Mouse (Mus musculus): Measurements from ENCODE around the gene Lin54. TPM values are rescaled to one million over a fixed set of nuclear protein-coding genes. Genes with fewer than 3 reads are reported as not detected.
A peak's percentile ranks its signal among the peaks of the same experiment; 100 is the strongest.

Gene Lin54
- total RNA-seq, 2 experiments from 2014 or later, result 36.7 to 42.2 TPM

GRCm38 (mm10) chr5:100424252-100424651 lies 76.2 kb downstream of the Lin54 start:
- ATAC-seq (ENCODE audit: poor library complexity, severe bottlenecking), result no peak

- ATAC-seq (ENCODE audit: poor library complexity, severe bottlenecking), result no peak
These were observed 76.8 kb downstream of the Lin54 start for GRCm38 (mm10) chr5:100423626-100424025.

GRCm38 (mm10) chr5:100418861-100419260 lies 81.6 kb downstream of the Lin54 start:
- ATAC-seq (ENCODE audit: poor library complexity, severe bottlenecking), result no peak

- ATAC-seq (ENCODE audit: poor library complexity, severe bottlenecking), result no peak
These were observed 82.4 kb downstream of the Lin54 start for GRCm38 (mm10) chr5:100418077-100418476.

- peak; percentile 96 for ATAC-seq (ENCODE audit: poor library complexity, severe bottlenecking)
These were observed 84.5 kb downstream of the Lin54 start, which contains the start of gene Sec31a for GRCm38 (mm10) chr5:100415761-100416590. Gene Sec31a (minus strand): TSS chr5:100416234.

- no peak for ATAC-seq (ENCODE audit: poor library complexity, severe bottlenecking)
These were observed 85.8 kb downstream of the Lin54 start for GRCm38 (mm10) chr5:100414474-100415196.

- no peak for ATAC-seq (ENCODE audit: poor library complexity, severe bottlenecking)
These were observed 87.6 kb downstream of the Lin54 start for GRCm38 (mm10) chr5:100412886-100413285.

- ATAC-seq (ENCODE audit: poor library complexity, severe bottlenecking), result no peak
These were observed 90.2 kb downstream of the Lin54 start for GRCm38 (mm10) chr5:100410281-100410680.

GRCm38 (mm10) chr5:100408485-100408884 lies 92.0 kb downstream of the Lin54 start:
- no peak for ATAC-seq (ENCODE audit: poor library complexity, severe bottlenecking)

- ATAC-seq (ENCODE audit: poor library complexity, severe bottlenecking), result no peak
These were observed 103.7 kb downstream of the Lin54 start for GRCm38 (mm10) chr5:100396753-100397152.

- ATAC-seq (ENCODE audit: poor library complexity, severe bottlenecking), result no peak
These were observed 106.8 kb downstream of the Lin54 start for GRCm38 (mm10) chr5:100393681-100394080.

- ATAC-seq (ENCODE audit: poor library complexity, severe bottlenecking), result no peak
These were observed 107.9 kb downstream of the Lin54 start for GRCm38 (mm10) chr5:100392436-100392955.

Other genes with a start within 250 kb of the Lin54 start
- gene Sec31a, start 84.4 kb downstream of the Lin54 start, total RNA-seq (2015), result 99.2 and 106 TPM in 2 replicates
- 101 and 106 TPM in 2 replicates for gene Sec31a, start 84.4 kb downstream of the Lin54 start, total RNA-seq (2017)
- gene Cops4, start 17.7 kb upstream of the Lin54 start, total RNA-seq (2015), result 45.6 and 56.6 TPM in 2 replicates
- 81.4 and 81.5 TPM in 2 replicates for gene Cops4, start 17.7 kb upstream of the Lin54 start, total RNA-seq (2017)
- gene Plac8, start 71.6 kb upstream of the Lin54 start, total RNA-seq (2015), result 1,942 and 2,045 TPM in 2 replicates
- gene Plac8, start 71.6 kb upstream of the Lin54 start, total RNA-seq (2017), result 1,369 and 1,731 TPM in 2 replicates
- 20.9 and 21.0 TPM in 2 replicates for gene Coq2, start 174.5 kb upstream of the Lin54 start, total RNA-seq (2015)
- 20.1 and 22.5 TPM in 2 replicates for gene Coq2, start 174.5 kb upstream of the Lin54 start, total RNA-seq (2017)
- gene Hpse, start 219.1 kb upstream of the Lin54 start, total RNA-seq (2015), result 84.1 and 95.3 TPM in 2 replicates
- gene Hpse, start 219.1 kb upstream of the Lin54 start, total RNA-seq (2017), result 93.8 and 102 TPM in 2 replicates

Measured in megakaryocyte, adult 5-6 weeks (primary cell).